9 mouse cellular contexts compared by ENCODE assay signal in the genomic region with DNA sequence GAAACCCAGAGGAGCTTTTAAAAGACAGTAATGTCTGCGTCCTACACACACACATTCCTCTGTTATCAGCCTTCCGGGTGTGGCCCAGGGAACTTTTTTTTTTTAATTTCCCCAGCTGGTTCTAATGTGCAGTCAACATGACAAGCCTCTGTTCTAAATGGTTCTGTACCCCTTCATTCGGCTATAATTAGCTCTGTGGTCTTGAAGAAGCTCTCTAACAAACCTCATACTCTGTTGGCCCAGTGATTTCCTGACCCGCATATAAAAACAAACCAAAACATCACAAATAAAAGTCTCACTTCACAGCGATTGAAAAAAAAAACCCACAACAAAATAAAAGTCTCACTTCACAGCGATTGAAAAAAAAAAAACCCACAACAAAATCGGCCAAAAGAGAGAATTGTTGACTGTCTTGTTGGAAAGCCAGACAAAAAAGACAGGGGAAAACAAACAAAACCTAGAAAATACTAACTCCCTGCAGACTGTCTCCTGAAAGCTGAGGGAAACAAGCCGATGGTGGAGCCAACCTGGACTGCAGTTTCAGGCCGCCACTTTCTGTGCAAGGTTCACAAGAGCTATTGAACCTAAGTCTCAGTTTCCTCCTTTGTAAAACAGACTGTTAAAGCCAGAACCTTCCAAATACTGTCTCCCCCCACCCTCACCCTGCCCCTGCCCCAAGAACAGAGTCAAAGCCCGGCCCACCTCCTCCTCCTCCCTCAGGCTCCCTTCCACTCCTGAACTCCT. TPM values are rescaled to one million over a fixed set of nuclear protein-coding genes. Genes with fewer than 3 reads are reported as not detected.
A peak's percentile ranks its signal among the peaks of the same experiment; 100 is the strongest.
DNase-seq lines count a peak whose midpoint lies in the region; ATAC-seq and TF ChIP-seq lines count a peak whose summit lies in the region.
"Had no signal": no experiment of that assay in that cellular context is flagged by ENCODE, and none has a peak within 500 bp of the region (broad histone marks: within the 10 kb centered on the region; RNA-seq: fewer than 3 reads in every experiment).

No protein-coding gene starts in this region.

- TF ChIP-seq CTCF in gastrocnemius, adult 2 months (IDR thresholded peaks at IDR 0.05) = no peak
- no peak for TF ChIP-seq CTCF in MEL (IDR thresholded peaks at IDR 0.05 in 2 of 3, conservative IDR thresholded peaks at IDR 0.05 in 1 of 3; ENCODE audit: control insufficient read depth in 1 of 3, insufficient read depth in 1 of 3, low read depth in 2 of 3, low read length in 3 of 3, poor library complexity in 1 of 3, severe bottlenecking in 1 of 3)
- no peak for TF ChIP-seq CTCF in liver, postnatal 0 days (IDR thresholded peaks at IDR 0.05; ENCODE audit: low read depth)

- ATAC-seq in heart, embryonic 15.5 days (replicated peaks; ENCODE audit: insufficient number of reproducible peaks, insufficient read depth, low FRiP score, low read depth) = no peak
- no peak for ATAC-seq in liver, postnatal 0 days

- no peak for TF ChIP-seq POLR2A in MEL (IDR thresholded peaks at IDR 0.05; ENCODE audit: control insufficient read depth in 1 of 2, insufficient read depth in 1 of 2, low read depth in 1 of 2, low read length in 2 of 2, poor library complexity in 1 of 2)

- H3K9ac ChIP-seq in MEL (ENCODE audit: control insufficient read depth, low read depth, low read length, poor library complexity, severe bottlenecking) = peak overlapping the region; percentile 87
- H3K9ac ChIP-seq in heart, embryonic 15.5 days = peak overlapping the region; percentile 98
- peak overlapping the region; percentile 92 for H3K9ac ChIP-seq in liver, postnatal 0 days (replicated peaks)

- H3K9me3 ChIP-seq in MEL (replicated peaks; ENCODE audit: insufficient read depth, low read length) = no peaks in the 10 kb centered on the region
- no peaks in the 10 kb centered on the region for H3K9me3 ChIP-seq in heart, embryonic 15.5 days (replicated peaks)
- no peaks in the 10 kb centered on the region for H3K9me3 ChIP-seq in liver, postnatal 0 days (ENCODE audit: low read length)

- no peak for DNase-seq in gastrocnemius, adult 2 months
- DNase-seq in gastrocnemius, postnatal 36 days = no peak
- DNase-seq in MEL (ENCODE audit: low read depth, low spot score) = peak; percentile 59
- no peak for DNase-seq in liver, postnatal 0 days
- no peak for DNase-seq in yolk sac, embryonic 10.5 days (ENCODE audit: low spot score)
- DNase-seq in gastrocnemius, adult 18-20 months (ENCODE audit: low spot score) = no peak
- no peak for DNase-seq in adrenal gland, postnatal 36 days

- intact Hi-C loops in gastrocnemius, adult 2 months (cut with DNase I) = no loop called here
- intact Hi-C loops in gastrocnemius, postnatal 36 days (cut with DNase I) = no loop called here

- peaks cover 0 to 30% of the 10 kb centered on the region in 2 experiments; a peak in 3 of 4 replicates for H3K36me3 ChIP-seq in MEL (ENCODE audit: control insufficient read depth in 1 of 2, insufficient read depth in 2 of 2, low read length in 2 of 2)
- peaks cover 20% of the 10 kb centered on the region for H3K36me3 ChIP-seq in heart, embryonic 15.5 days
- H3K36me3 ChIP-seq in liver, postnatal 0 days (replicated peaks; ENCODE audit: insufficient read depth, low read length) = peaks cover 11% of the 10 kb centered on the region

- TF ChIP-seq EP300 in MEL (IDR thresholded peaks at IDR 0.05; ENCODE audit: low read depth in 1 of 2, low read length in 2 of 2) = peak; percentile 32 to 37
- TF ChIP-seq EP300 in liver, postnatal 0 days (IDR thresholded peaks at IDR 0.05; ENCODE audit: low read depth) = peak; percentile 31; the same call in 1 of the 2 replicates

- peak overlapping the region; percentile 77 for H3K4me2 ChIP-seq in heart, embryonic 15.5 days
- peak overlapping the region; percentile 98 for H3K4me2 ChIP-seq in liver, postnatal 0 days (ENCODE audit: low read depth, low read length)

- H3K27ac ChIP-seq in gastrocnemius, adult 2 months = peak overlapping the region; percentile 96
- H3K27ac ChIP-seq in MEL (ENCODE audit: control insufficient read depth, low read depth, low read length) = peak overlapping the region; percentile 75
- peak overlapping the region; percentile 92 for H3K27ac ChIP-seq in heart, embryonic 15.5 days
- H3K27ac ChIP-seq in liver, postnatal 0 days (ENCODE audit: low read depth) = peak overlapping the region; percentile 96

- no peaks in the 10 kb centered on the region for H3K27me3 ChIP-seq in MEL (ENCODE audit: control insufficient read depth in 1 of 2, insufficient read depth in 2 of 2, low read length in 2 of 2)
- no peaks in the 10 kb centered on the region for H3K27me3 ChIP-seq in heart, embryonic 15.5 days
- no peaks in the 10 kb centered on the region for H3K27me3 ChIP-seq in liver, postnatal 0 days (ENCODE audit: insufficient read depth, low read length)
- H3K27me3 ChIP-seq: CH12.LX had no signal

- peaks cover 21 to 43% of the 10 kb centered on the region in 2 experiments for H3K4me1 ChIP-seq in MEL (ENCODE audit: control insufficient read depth in 1 of 2, insufficient read depth in 2 of 2, low read length in 2 of 2)
- peaks cover 79% of the 10 kb centered on the region for H3K4me1 ChIP-seq in heart, embryonic 15.5 days (replicated peaks)
- peaks cover 59% of the 10 kb centered on the region for H3K4me1 ChIP-seq in liver, postnatal 0 days (ENCODE audit: insufficient read depth)

- TF ChIP-seq RAD21 in MEL (IDR thresholded peaks at IDR 0.05; ENCODE audit: low read depth, low read length) = no peak

- peak overlapping the region; percentile 90 for H3K4me3 ChIP-seq in gastrocnemius, adult 2 months
- peak overlapping the region; percentile 88 to 98 for H3K4me3 ChIP-seq in MEL (ENCODE audit: control insufficient read depth in 1 of 2, insufficient read depth in 1 of 2, low read depth in 2 of 2, low read length in 2 of 2)
- peak overlapping the region; percentile 97 for H3K4me3 ChIP-seq in heart, embryonic 15.5 days
- peak overlapping the region; percentile 81 for H3K4me3 ChIP-seq in liver, postnatal 0 days (ENCODE audit: low read depth, low read length)

- peaks cover 49% of the 10 kb centered on the region for H3K79me2 ChIP-seq in MEL (ENCODE audit: control insufficient read depth, insufficient read depth, low read length, poor library complexity)

- WGBS in heart, embryonic 15.5 days = 30% methylated on average over 10 of the region's 10 CpGs
- WGBS in liver, postnatal 0 days (ENCODE audit: insufficient replicate concordance) = 29% methylated on average over 10 of the region's 10 CpGs

TF ChIP-seq in MEL, 35 proteins besides CTCF, POLR2A, EP300 and RAD21 (continues in another document):
- no peak for TF ChIP-seq MAFK (IDR thresholded peaks at IDR 0.05; ENCODE audit: borderline replicate concordance, low read depth, low read length)
- TF ChIP-seq USF1 (IDR thresholded peaks at IDR 0.05; ENCODE audit: low read depth, low read length) = no peak
- TF ChIP-seq CHD2 (IDR thresholded peaks at IDR 0.05; ENCODE audit: low read length) = no peak
- TF ChIP-seq GATA1 (IDR thresholded peaks at IDR 0.05; ENCODE audit: low read depth, low read length) = peak; percentile 66
- no peak for TF ChIP-seq MYB (IDR thresholded peaks at IDR 0.05; ENCODE audit: low read depth, low read length)
- peak; percentile 96 for TF ChIP-seq ZNF384 (IDR thresholded peaks at IDR 0.05; ENCODE audit: low read depth, low read length)
- no peak for TF ChIP-seq GABPA (IDR thresholded peaks at IDR 0.05; ENCODE audit: low read depth, low read length)
- TF ChIP-seq ZKSCAN1 (IDR thresholded peaks at IDR 0.05; ENCODE audit: low read depth, low read length) = no peak
- peak; percentile 41; the same call in 1 of the 2 replicates for TF ChIP-seq RCOR1 (IDR thresholded peaks at IDR 0.05; ENCODE audit: low read depth, low read length)
- no peak for TF ChIP-seq MEF2A (IDR thresholded peaks at IDR 0.05; ENCODE audit: extremely low read depth, insufficient replicate concordance, low read depth, low read length, poor library complexity, severe bottlenecking)
- TF ChIP-seq USF2 (IDR thresholded peaks at IDR 0.05; ENCODE audit: borderline replicate concordance in 1 of 2, insufficient read depth in 1 of 2, low read depth in 1 of 2, low read length in 2 of 2) = no peak
- no peak for TF ChIP-seq UBTF (IDR thresholded peaks at IDR 0.05; ENCODE audit: borderline replicate concordance, insufficient read depth, low read depth, low read length)
- TF ChIP-seq TCF12 (IDR thresholded peaks at IDR 0.05; ENCODE audit: low read depth, low read length) = peak; percentile 66; the same call in 1 of the 2 replicates
- no peak for TF ChIP-seq POLR2AphosphoS2 (IDR thresholded peaks at IDR 0.05; ENCODE audit: low read length)
- peak; percentile 82 for TF ChIP-seq SIN3A (IDR thresholded peaks at IDR 0.05; ENCODE audit: low read length)
- TF ChIP-seq CHD1 (IDR thresholded peaks at IDR 0.05; ENCODE audit: low read depth, low read length) = 0 out of 2 replicates have a peak, but pooled peaks have one; percentile 70
- no peak; the same call in 1 of the 2 replicates for TF ChIP-seq MXI1 (IDR thresholded peaks at IDR 0.05; ENCODE audit: low read depth, low read length)
- no peak for TF ChIP-seq E2F4 (IDR thresholded peaks at IDR 0.05; ENCODE audit: borderline replicate concordance, low read depth, low read length)
- TF ChIP-seq JUND (IDR thresholded peaks at IDR 0.05; ENCODE audit: low read depth, low read length) = no peak

RNA-seq across cellular contexts. Expression of a gene that starts 2.0 kb away (rescaled TPM):
- 10 to 100 TPM; 16.8 to 21.1 TPM for total RNA-seq in gastrocnemius, adult 2 months (2021)
- total RNA-seq in gastrocnemius, postnatal 36 days (2021) = 10 to 100 TPM; 14.1 to 16.6 TPM
- 41.9 and 47.8 TPM in 2 replicates for total RNA-seq in MEL (2012; rRNA removed)
- 10 to 100 TPM in 1 of 2 experiments, not detected in 1; 42.2 TPM for polyA plus RNA-seq in MEL (2012; ENCODE audit: insufficient read depth in 1 of 2, insufficient read length in 2 of 2, low read depth in 1 of 2, low replicate concordance in 2 of 2, missing spikeins in 1 of 2)
- 93.8 and 113 TPM in 2 replicates for polyA plus RNA-seq in heart, embryonic 15.5 days (2015; fragmentation: Nextera tagmentation; extraction: Ambion mirVana)
- 16.4 and 17.4 TPM in 2 replicates for polyA plus RNA-seq in liver, postnatal 0 days (2015; fragmentation: Nextera tagmentation; extraction: Ambion mirVana)
- 10 to 100 TPM; 15.2 to 21.4 TPM for total RNA-seq in gastrocnemius, adult 18-20 months (2021)
- 10 to 100 TPM; 62.7 to 71.9 TPM for total RNA-seq in adrenal gland, postnatal 36 days (2021)

RNA-seq across cellular contexts. Expression of a gene that starts 2.1 kb away (rescaled TPM):
- total RNA-seq in gastrocnemius, adult 2 months (2021) = 100 to 1,000 TPM; 116 to 120 TPM
- total RNA-seq in gastrocnemius, postnatal 36 days (2021) = 100 to 1,000 TPM; 107 to 118 TPM
- total RNA-seq in MEL (2012; rRNA removed) = 19.8 and 21.8 TPM in 2 replicates
- 100 to 1,000 TPM in 1 of 2 experiments, 10 to 100 TPM in 1; 45.4 to 150 TPM for polyA plus RNA-seq in MEL (2012; ENCODE audit: insufficient read depth in 1 of 2, insufficient read length in 2 of 2, low read depth in 1 of 2, low replicate concordance in 2 of 2, missing spikeins in 1 of 2)
- 36.2 and 47.5 TPM in 2 replicates for polyA plus RNA-seq in heart, embryonic 15.5 days (2015; fragmentation: Nextera tagmentation; extraction: Ambion mirVana)
- polyA plus RNA-seq in liver, postnatal 0 days (2015; fragmentation: Nextera tagmentation; extraction: Ambion mirVana) = 11.1 and 11.3 TPM in 2 replicates
- total RNA-seq in gastrocnemius, adult 18-20 months (2021) = 100 to 1,000 TPM; 108 to 115 TPM
- total RNA-seq in adrenal gland, postnatal 36 days (2021) = 10 to 100 TPM; 60.3 to 79.0 TPM
